Mouse (Mus musculus): ENCODE measurements around the gene Clec5a.
A peak's percentile ranks its signal among the peaks of the same experiment; 100 is the strongest.

GRCm38 (mm10) chr6:40617965-40618364 is 32.3 kb upstream of the Clec5a start:
- TF ChIP-seq CTCF (IDR thresholded peaks at IDR 0.05; ENCODE audit: low read depth) (peak; percentile 64), EP300 (IDR thresholded peaks at IDR 0.05; ENCODE audit: low read depth) (no peak)

Data from liver, embryonic 14.5 days (tissue).